ENCODE assay signal across 10 mouse cellular contexts in the genomic region with DNA sequence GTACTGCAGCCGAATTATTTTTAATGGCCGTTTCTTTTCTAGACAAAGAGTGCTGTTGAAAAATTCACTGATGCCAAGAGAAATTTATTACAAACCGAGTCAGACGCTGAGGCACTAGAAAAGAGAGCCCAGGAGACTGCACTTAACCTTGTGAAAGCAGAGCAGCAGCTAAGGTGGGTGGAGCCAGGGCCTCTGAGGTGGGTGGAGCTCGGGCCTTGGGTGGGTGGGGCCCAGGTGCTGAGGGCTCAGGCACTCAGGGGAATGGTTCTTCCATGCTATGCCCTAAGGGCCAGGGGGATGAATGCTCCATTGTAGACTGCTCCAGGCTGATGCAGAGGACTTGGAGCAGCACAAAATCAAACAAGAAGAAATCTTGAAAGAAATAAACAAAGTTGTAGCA. TPM values are rescaled to one million over a fixed set of nuclear protein-coding genes. Genes with fewer than 3 reads are reported as not detected.
DNase-seq lines count a peak whose midpoint lies in the region; ATAC-seq and TF ChIP-seq lines count a peak whose summit lies in the region.
"Had no signal": no experiment of that assay in that cellular context is flagged by ENCODE, and none has a peak within 500 bp of the region (broad histone marks: within the 10 kb centered on the region; RNA-seq: fewer than 3 reads in every experiment).

No protein-coding gene starts in this region.

- intact Hi-C loops in left cerebral cortex, postnatal 10 days (cut with DNase I), result no loop called here

- dilution Hi-C loops in CH12.LX (cut with MboI; ENCODE audit: extremely low pct_ligation_motif_present, extremely low pct_unique_long_range_greater_than_20kb, low sequenced_read_pairs), result no loop called here

- in situ Hi-C loops in CH12.LX (cut with MboI; ENCODE audit: low pct_ligation_motif_present, low pct_unique_long_range_greater_than_20kb, low sequenced_read_pairs), result no loop called here

- H3K79me2 ChIP-seq in CH12.LX (replicated peaks; ENCODE audit: control insufficient read depth, extremely low read depth, insufficient read depth, poor library complexity, severe bottlenecking), result peaks cover 4% of the 10 kb centered on the region; the same call in 1 of the 2 replicates

- no peaks in the 10 kb centered on the region for H3K9me3 ChIP-seq in heart, embryonic 10.5 days
- no peaks in the 10 kb centered on the region for H3K9me3 ChIP-seq in CH12.LX (replicated peaks; ENCODE audit: low read length)
- H3K9me3 ChIP-seq in hindbrain, embryonic 11.5 days (ENCODE audit: control insufficient read depth, low read length), result no peaks in the 10 kb centered on the region

- H3K4me1 ChIP-seq in heart, embryonic 10.5 days, result peaks cover 4% of the 10 kb centered on the region; the same call in 1 of the 2 replicates
- H3K4me1 ChIP-seq in CH12.LX (ENCODE audit: control insufficient read depth in 1 of 2, insufficient read depth in 2 of 2), result peaks cover 10 to 81% of the 10 kb centered on the region in 2 experiments
- no peaks in the 10 kb centered on the region for H3K4me1 ChIP-seq in lung, adult 2 months (ENCODE audit: control insufficient read depth, insufficient read depth, low read length)
- no peaks in the 10 kb centered on the region for H3K4me1 ChIP-seq in hindbrain, embryonic 11.5 days (replicated peaks; ENCODE audit: control insufficient read depth, insufficient read depth, low read length)

- H3K36me3 ChIP-seq in heart, embryonic 10.5 days, result peaks cover 74% of the 10 kb centered on the region
- H3K36me3 ChIP-seq in CH12.LX (replicated peaks in 1 of 2; ENCODE audit: control insufficient read depth in 1 of 2, insufficient read depth in 1 of 2, low read length in 1 of 2), result peaks cover 62 to 80% of the 10 kb centered on the region in 2 experiments
- H3K36me3 ChIP-seq in hindbrain, embryonic 11.5 days (ENCODE audit: control insufficient read depth, insufficient read depth, low read length), result 0 out of 2 replicates have a peak, but pooled peaks cover 2% of the 10 kb centered on the region

- no peak overlapping the region for H3K4me2 ChIP-seq in CH12.LX (ENCODE audit: insufficient read depth, low read depth, poor library complexity, severe bottlenecking)
- H3K4me2 ChIP-seq in hindbrain, embryonic 11.5 days (replicated peaks; ENCODE audit: low read depth, low read length), result no peak overlapping the region

- no peak for TF ChIP-seq CTCF in CH12.LX (conservative IDR thresholded peaks at IDR 0.05 in 1 of 2, IDR thresholded peaks at IDR 0.05 in 1 of 2; ENCODE audit: low read depth in 2 of 2, low read length in 2 of 2)
- no peak for TF ChIP-seq CTCF in lung, adult 2 months (IDR thresholded peaks at IDR 0.05; ENCODE audit: insufficient read depth, low read length)

- TF ChIP-seq EP300 in CH12.LX (IDR thresholded peaks at IDR 0.05; ENCODE audit: low read length), result no peak

- no peak overlapping the region for H3K9ac ChIP-seq in CH12.LX (ENCODE audit: insufficient read depth, low read depth)
- no peak overlapping the region for H3K9ac ChIP-seq in hindbrain, embryonic 11.5 days (ENCODE audit: low read depth, low read length)

- no peak overlapping the region for H3K27ac ChIP-seq in heart, embryonic 10.5 days
- no peak overlapping the region for H3K27ac ChIP-seq in CH12.LX (ENCODE audit: insufficient read depth, low read depth)
- H3K27ac ChIP-seq in hindbrain, embryonic 11.5 days (ENCODE audit: low read depth, low read length), result no peak overlapping the region

- TF ChIP-seq POLR2A in CH12.LX (IDR thresholded peaks at IDR 0.05; ENCODE audit: low read depth, low read length), result no peak
- TF ChIP-seq POLR2A in lung, adult 2 months (IDR thresholded peaks at IDR 0.05; ENCODE audit: borderline replicate concordance, extremely low read depth, low read depth, low read length), result no peak

- whole genome bisulfite sequencing in heart, embryonic 10.5 days, result 54% methylated on average over 5 of the region's 5 CpGs
- WGBS in lung, adult 2 months, result 38% methylated on average over 5 of the region's 5 CpGs
- WGBS in hindbrain, embryonic 11.5 days, result 63% methylated on average over 5 of the region's 5 CpGs

- no peak for ATAC-seq in hindbrain, embryonic 11.5 days (ENCODE audit: low FRiP score)
- ATAC-seq: forebrain, embryonic 14.5 days had no signal

- no peak for TF ChIP-seq RAD21 in CH12.LX (IDR thresholded peaks at IDR 0.05; ENCODE audit: low read depth, low read length)

- DNase-seq in heart, embryonic 10.5 days (ENCODE audit: low spot score), result peak; percentile 74
- DNase-seq in heart, postnatal 4 days, result no peak
- peak; percentile 71 for DNase-seq in CH12.LX (ENCODE audit: extremely low read depth)
- peak; percentile 23 for DNase-seq in embryo, embryonic 11 days
- DNase-seq in lung, adult 2 months, result peak; percentile 35
- no peak for DNase-seq in left cerebral cortex, postnatal 10 days (ENCODE audit: extremely low spot score in 1 of 2, low spot score in 2 of 2)
- DNase-seq in hindbrain, embryonic 11.5 days (ENCODE audit: low spot score), result no peak
- DNase-seq in left cerebral cortex, adult 8-10 months (ENCODE audit: low spot score in 2 of 2), result no peak

- H3K4me3 ChIP-seq in heart, embryonic 10.5 days, result no peak overlapping the region
- H3K4me3 ChIP-seq in CH12.LX (replicated peaks in 1 of 3; ENCODE audit: low read depth in 2 of 3, low read length in 2 of 3, poor library complexity in 1 of 3), result no peak overlapping the region
- no peak overlapping the region for H3K4me3 ChIP-seq in lung, adult 2 months (replicated peaks; ENCODE audit: extremely low read depth, low read depth, low read length)
- H3K4me3 ChIP-seq in hindbrain, embryonic 11.5 days (ENCODE audit: low read depth, low read length), result no peak overlapping the region

- no peaks in the 10 kb centered on the region for H3K27me3 ChIP-seq in heart, embryonic 10.5 days (ENCODE audit: insufficient read depth, poor library complexity, severe bottlenecking)
- H3K27me3 ChIP-seq in CH12.LX (replicated peaks), result no peaks in the 10 kb centered on the region
- H3K27me3 ChIP-seq in hindbrain, embryonic 11.5 days (ENCODE audit: control insufficient read depth, insufficient read depth, low read length), result no peaks in the 10 kb centered on the region

TF ChIP-seq in CH12.LX, 34 proteins besides CTCF, POLR2A, EP300 and RAD21:
- TF ChIP-seq E2F4 (IDR thresholded peaks at IDR 0.05; ENCODE audit: insufficient replicate concordance, low read depth, low read length) (no peak), MAX (IDR thresholded peaks at IDR 0.05; ENCODE audit: low read length) (no peak), MAZ (IDR thresholded peaks at IDR 0.05; ENCODE audit: low read depth, low read length) (no peak), RCOR1 (conservative IDR thresholded peaks at IDR 0.05; ENCODE audit: low read depth, low read length) (no peak)

RNA-seq across cellular contexts. Expression of a gene that starts 40.7 kb away (rescaled TPM):
- 220 and 234 TPM in 2 replicates for polyA plus RNA-seq in heart, embryonic 10.5 days (2016; fragmentation: Nextera tagmentation; extraction: Ambion mirVana)
- total RNA-seq in heart, postnatal 4 days (2021), result 100 to 1,000 TPM; 154 to 165 TPM
- total RNA-seq in CH12.LX (2012; rRNA removed), result 26.8 and 31.6 TPM in 2 replicates
- total RNA-seq in CH12.LX (2014; rRNA removed), result 66.2 and 69.2 TPM in 2 replicates
- 83.1 and 94.4 TPM in 2 replicates for polyA plus RNA-seq in CH12.LX (2012; ENCODE audit: insufficient read length, low read depth)
- 120 and 360 TPM in 2 replicates for polyA plus RNA-seq in lung, adult 2 months (2012; rRNA removed)
- total RNA-seq in left cerebral cortex, postnatal 10 days (2021), result 100 to 1,000 TPM; 218 to 225 TPM
- polyA plus RNA-seq in hindbrain, embryonic 11.5 days (2014; fragmentation: Nextera tagmentation; extraction: Ambion mirVana), result 297 and 327 TPM in 2 replicates
- total RNA-seq in left cerebral cortex, adult 8-10 months (2022), result 100 to 1,000 TPM; 221 to 237 (median 224) TPM

RNA-seq across cellular contexts. Expression of a gene that starts 50.9 kb away (rescaled TPM):
- polyA plus RNA-seq in heart, embryonic 10.5 days (2016; fragmentation: Nextera tagmentation; extraction: Ambion mirVana), result 18.4 and 19.0 TPM in 2 replicates
- total RNA-seq in heart, postnatal 4 days (2021), result 10 to 100 TPM; 14.5 to 14.8 TPM
- total RNA-seq in CH12.LX (2012; rRNA removed) (55.6 and 59.1 TPM in 2 replicates), CH12.LX (2014; rRNA removed) (64.5 and 66.3 TPM in 2 replicates)
- polyA plus RNA-seq in CH12.LX (2012; ENCODE audit: insufficient read length, low read depth), result 64.5 and 69.7 TPM in 2 replicates
- 10.3 and 14.9 TPM in 2 replicates for polyA plus RNA-seq in lung, adult 2 months (2012; rRNA removed)
- total RNA-seq in left cerebral cortex, postnatal 10 days (2021), result 10 to 100 TPM in 1 of 2 experiments, 1 to 10 TPM in 1; 9.4 to 12.6 TPM
- 33.0 and 38.6 TPM in 2 replicates for polyA plus RNA-seq in hindbrain, embryonic 11.5 days (2014; fragmentation: Nextera tagmentation; extraction: Ambion mirVana)
- total RNA-seq in left cerebral cortex, adult 8-10 months (2022), result 10 to 100 TPM in 3 of 4 experiments, 1 to 10 TPM in 1; 8.6 to 11.0 (median 10.8) TPM

RNA-seq across cellular contexts. Expression of a gene that starts 58.9 kb away (rescaled TPM):
- 2.0 TPM in 2 replicates for polyA plus RNA-seq in heart, embryonic 10.5 days (2016; fragmentation: Nextera tagmentation; extraction: Ambion mirVana)
- total RNA-seq in heart, postnatal 4 days (2021), result under 1 TPM; 0.16 to 0.21 TPM
- total RNA-seq in CH12.LX (2012; rRNA removed) (0.68 and 0.80 TPM in 2 replicates), CH12.LX (2014; rRNA removed) (0.31 and 0.56 TPM in 2 replicates)
- 0.74 and 0.90 TPM in 2 replicates for polyA plus RNA-seq in CH12.LX (2012; ENCODE audit: insufficient read length, low read depth)
- 0.80 and 1.3 TPM in 2 replicates for polyA plus RNA-seq in lung, adult 2 months (2012; rRNA removed)
- not detected for total RNA-seq in left cerebral cortex, postnatal 10 days (2021)
- polyA plus RNA-seq in hindbrain, embryonic 11.5 days (2014; fragmentation: Nextera tagmentation; extraction: Ambion mirVana), result not detected in 2 replicates
- under 1 TPM in 3 of 4 experiments, not detected in 1; 0.42 to 0.60 (median 0.59) TPM for total RNA-seq in left cerebral cortex, adult 8-10 months (2022)
- polyA plus RNA-seq: neural tube, embryonic 11.5 days had no signal

Comparison
In these comparisons a context has a peak if more than half of its experiments do, and no peak if none do; other contexts are left out.
1. DNase-seq: peak in heart, embryonic 10.5 days (single experiment), CH12.LX (single experiment), embryo, embryonic 11 days (single experiment) and lung, adult 2 months (single experiment); none in heart, postnatal 4 days (single experiment), left cerebral cortex, postnatal 10 days (0 of 2), hindbrain, embryonic 11.5 days (single experiment) and left cerebral cortex, adult 8-10 months (0 of 2).